ENCODE assay signal across 22 mouse cellular contexts in genomic region chr10:14116978-14117377, GRCm38 (mm10).
DNase-seq lines count a peak whose midpoint lies in the region; ATAC-seq and TF ChIP-seq lines count a peak whose summit lies in the region.
"Had no signal": no experiment of that assay in that cellular context is flagged by ENCODE, and none has a peak within 500 bp of the region (broad histone marks: within the 10 kb centered on the region; RNA-seq: fewer than 3 reads in every experiment).

No protein-coding gene starts in this region.

- H3K4me1 ChIP-seq in lung, embryonic 14.5 days (ENCODE audit: insufficient read depth), result no peaks in the 10 kb centered on the region
- H3K4me1 ChIP-seq in olfactory bulb, adult 2 months (ENCODE audit: control insufficient read depth, insufficient read depth, low read length), result peaks cover 12% of the 10 kb centered on the region
- H3K4me1 ChIP-seq: heart, embryonic 10.5 days; hindbrain, embryonic 15.5 days; lung, embryonic 15.5 days had no signal

- 66% methylated on average over 5 of the region's 5 CpGs for WGBS in lung, embryonic 14.5 days
- WGBS in olfactory bulb, adult 2 months, result 42% methylated on average over 5 of the region's 5 CpGs

- peak; percentile 92 for DNase-seq in heart, adult 11 months
- no peak for DNase-seq in heart, postnatal 10 days
- DNase-seq in lung, embryonic 14.5 days, result peak; percentile 22
- DNase-seq in lung, adult 18-20 months, result no peak
- no peak for DNase-seq in kidney, postnatal 36 days
- DNase-seq: adrenal gland, adult 2 months; B cell, adult 2 months; cerebellum, postnatal 14 days; gastrocnemius, postnatal 36 days; heart, postnatal 14 days; kidney, adult 18-20 months; kidney, postnatal 14 days; right cerebral cortex, postnatal 14 days; thymus, postnatal 36 days had no signal

- no peaks in the 10 kb centered on the region for H3K9me3 ChIP-seq in lung, embryonic 14.5 days (ENCODE audit: low read depth, low read length)
- H3K9me3 ChIP-seq: G1E; heart, embryonic 10.5 days; hindbrain, embryonic 15.5 days; lung, embryonic 15.5 days had no signal

- H3K4me3 ChIP-seq in lung, embryonic 14.5 days (ENCODE audit: low read depth, low read length), result no peak overlapping the region
- no peak overlapping the region for H3K4me3 ChIP-seq in olfactory bulb, adult 2 months (ENCODE audit: insufficient read depth, low read depth, low read length)
- H3K4me3 ChIP-seq: heart, embryonic 10.5 days; hindbrain, embryonic 15.5 days; lung, embryonic 15.5 days had no signal

- TF ChIP-seq POLR2A in olfactory bulb, adult 2 months (IDR thresholded peaks at IDR 0.05; ENCODE audit: insufficient read depth, low read depth, low read length), result no peak

- no peak overlapping the region for H3K9ac ChIP-seq in lung, embryonic 14.5 days
- H3K9ac ChIP-seq: hindbrain, embryonic 15.5 days; lung, embryonic 15.5 days had no signal

- no peak overlapping the region for H3K27ac ChIP-seq in lung, embryonic 14.5 days (ENCODE audit: low read depth)
- H3K27ac ChIP-seq in olfactory bulb, adult 2 months (ENCODE audit: insufficient read depth, low read depth, low read length), result peak overlapping the region; percentile 89
- H3K27ac ChIP-seq: heart, embryonic 10.5 days; hindbrain, embryonic 15.5 days; lung, embryonic 15.5 days; stomach, postnatal 0 days had no signal

- no peak for ATAC-seq in lung, embryonic 14.5 days (ENCODE audit: insufficient read depth)
- peak; percentile 49 for ATAC-seq in CD4-positive, CD25-positive, alpha-beta regulatory T cell, adult 4 months
- ATAC-seq: midbrain, embryonic 16.5 days had no signal

- no peaks in the 10 kb centered on the region for H3K36me3 ChIP-seq in lung, embryonic 14.5 days (ENCODE audit: insufficient read depth)
- H3K36me3 ChIP-seq: G1E; heart, embryonic 10.5 days; hindbrain, embryonic 15.5 days; lung, embryonic 15.5 days had no signal

- no peaks in the 10 kb centered on the region for H3K27me3 ChIP-seq in lung, embryonic 14.5 days (ENCODE audit: insufficient read depth, low read length)
- H3K27me3 ChIP-seq: hindbrain, embryonic 15.5 days; lung, embryonic 15.5 days had no signal

- intact Hi-C loops in heart, postnatal 10 days (cut with DNase I), result no loop called here

- no peak for TF ChIP-seq CTCF in lung, embryonic 14.5 days (IDR thresholded peaks at IDR 0.05; ENCODE audit: low read depth)
- TF ChIP-seq CTCF in olfactory bulb, adult 2 months (IDR thresholded peaks at IDR 0.05; ENCODE audit: insufficient read depth, low read depth, low read length), result no peak

- no peak overlapping the region for H3K4me2 ChIP-seq in lung, embryonic 14.5 days
- H3K4me2 ChIP-seq: hindbrain, embryonic 15.5 days; lung, embryonic 15.5 days had no signal

Comparison
In these comparisons a context has a peak if more than half of its experiments do, and no peak if none do; other contexts are left out.
1. DNase-seq: peak in heart, adult 11 months (single experiment) and lung, embryonic 14.5 days (single experiment); none in heart, postnatal 10 days (0 of 2), lung, adult 18-20 months (0 of 2) and kidney, postnatal 36 days (0 of 2).